Mouse (Mus musculus): ENCODE measurements around the gene Arpp19. TPM values are rescaled to one million over a fixed set of nuclear protein-coding genes. Genes with fewer than 3 reads are reported as not detected.

The Arpp19 gene
- polyA plus RNA-seq, 1 experiment from 2014 or later, result 197 TPM

- Histone ChIP-seq H3K27me3 (replicated peaks; ENCODE audit: control insufficient read depth, insufficient read depth, low read length) (no peaks in the 10 kb centered on the region), H3K4me2 (ENCODE audit: low read length) (no peak overlapping the region), H3K4me1 (ENCODE audit: control insufficient read depth, insufficient read depth, low read depth, low read length) (no peaks in the 10 kb centered on the region), H3K9me3 (ENCODE audit: control insufficient read depth, low read length) (no peaks in the 10 kb centered on the region), H3K36me3 (ENCODE audit: control insufficient read depth, insufficient read depth, low read length) (peaks cover 18% of the 10 kb centered on the region; the same call in 1 of the 2 replicates), H3K27ac (ENCODE audit: low read depth, low read length) (no peak overlapping the region), H3K4me3 (ENCODE audit: low read length) (no peak overlapping the region), H3K9ac (ENCODE audit: low read depth, low read length) (no peak overlapping the region)
- ATAC-seq, result no peak
- WGBS, result 72% methylated on average over 6 of the region's 6 CpGs
These were observed 11.7 kb upstream of the Arpp19 start for GRCm38 (mm10) chr9:75025689-75026088.

GRCm38 (mm10) chr9:75032408-75032807, 5.0 kb upstream of the Arpp19 start:
- Histone ChIP-seq H3K9ac (ENCODE audit: low read depth, low read length) (no peak overlapping the region), H3K27ac (ENCODE audit: low read depth, low read length) (no peak overlapping the region), H3K9me3 (ENCODE audit: control insufficient read depth, low read length) (no peaks in the 10 kb centered on the region), H3K4me2 (ENCODE audit: low read length) (no peak overlapping the region), H3K4me1 (ENCODE audit: control insufficient read depth, insufficient read depth, low read depth, low read length) (no peaks in the 10 kb centered on the region), H3K4me3 (ENCODE audit: low read length) (no peak overlapping the region), H3K27me3 (replicated peaks; ENCODE audit: control insufficient read depth, insufficient read depth, low read length) (no peaks in the 10 kb centered on the region), H3K36me3 (ENCODE audit: control insufficient read depth, insufficient read depth, low read length) (no peaks in the 10 kb centered on the region)
- 77% methylated on average over 1 of the region's 1 CpGs for WGBS
- no peak for ATAC-seq

- H3K36me3 ChIP-seq (ENCODE audit: control insufficient read depth, insufficient read depth, low read length), result no peaks in the 10 kb centered on the region
- no peaks in the 10 kb centered on the region for H3K4me1 ChIP-seq (ENCODE audit: control insufficient read depth, insufficient read depth, low read depth, low read length)
- no peak overlapping the region for H3K4me2 ChIP-seq (ENCODE audit: low read length)
- H3K9ac ChIP-seq (ENCODE audit: low read depth, low read length), result no peak overlapping the region
- no peaks in the 10 kb centered on the region for H3K9me3 ChIP-seq (ENCODE audit: control insufficient read depth, low read length)
- ATAC-seq, result no peak
- H3K4me3 ChIP-seq (ENCODE audit: low read length), result no peak overlapping the region
- no peaks in the 10 kb centered on the region for H3K27me3 ChIP-seq (replicated peaks; ENCODE audit: control insufficient read depth, insufficient read depth, low read length)
- WGBS, result 47% methylated on average over 7 of the region's 7 CpGs
- H3K27ac ChIP-seq (ENCODE audit: low read depth, low read length), result no peak overlapping the region
These were observed 4.3 kb upstream of the Arpp19 start for GRCm38 (mm10) chr9:75033141-75033540.

GRCm38 (mm10) chr9:75034691-75035090, 2.7 kb upstream of the Arpp19 start:
- Histone ChIP-seq H3K4me3 (ENCODE audit: low read length) (no peak overlapping the region), H3K9ac (ENCODE audit: low read depth, low read length) (no peak overlapping the region), H3K27me3 (replicated peaks; ENCODE audit: control insufficient read depth, insufficient read depth, low read length) (no peaks in the 10 kb centered on the region), H3K9me3 (ENCODE audit: control insufficient read depth, low read length) (no peaks in the 10 kb centered on the region), H3K36me3 (ENCODE audit: control insufficient read depth, insufficient read depth, low read length) (no peaks in the 10 kb centered on the region), H3K4me1 (ENCODE audit: control insufficient read depth, insufficient read depth, low read depth, low read length) (peaks cover 11% of the 10 kb centered on the region), H3K4me2 (ENCODE audit: low read length) (no peak overlapping the region), H3K27ac (ENCODE audit: low read depth, low read length) (no peak overlapping the region)
- ATAC-seq, result no peak
- WGBS, result 46% methylated on average over 1 of the region's 1 CpGs

- ATAC-seq, result no peak
- Histone ChIP-seq H3K9ac (ENCODE audit: low read depth, low read length) (no peak overlapping the region), H3K4me3 (ENCODE audit: low read length) (no peak overlapping the region), H3K9me3 (ENCODE audit: control insufficient read depth, low read length) (no peaks in the 10 kb centered on the region), H3K27me3 (replicated peaks; ENCODE audit: control insufficient read depth, insufficient read depth, low read length) (no peaks in the 10 kb centered on the region), H3K4me2 (ENCODE audit: low read length) (no peak overlapping the region), H3K27ac (ENCODE audit: low read depth, low read length) (no peak overlapping the region), H3K36me3 (ENCODE audit: control insufficient read depth, insufficient read depth, low read length) (no peaks in the 10 kb centered on the region), H3K4me1 (ENCODE audit: control insufficient read depth, insufficient read depth, low read depth, low read length) (peaks cover 11% of the 10 kb centered on the region)
- WGBS, result 86% methylated on average over 4 of the region's 4 CpGs
These were observed 1.5 kb upstream of the Arpp19 start for GRCm38 (mm10) chr9:75035944-75036343.

GRCm38 (mm10) chr9:75038357-75038688, 909 bp downstream of the Arpp19 start:
- no peak overlapping the region for H3K27ac ChIP-seq (ENCODE audit: low read depth, low read length)
- 2% methylated on average over 10 of the region's 10 CpGs for WGBS

GRCm38 (mm10) chr9:75040566-75040965, 3.2 kb downstream of the Arpp19 start:
- 88% methylated on average over 2 of the region's 2 CpGs for WGBS
- H3K9me3 ChIP-seq (ENCODE audit: control insufficient read depth, low read length), result no peaks in the 10 kb centered on the region
- H3K4me3 ChIP-seq (ENCODE audit: low read length), result no peak overlapping the region
- H3K27me3 ChIP-seq (replicated peaks; ENCODE audit: control insufficient read depth, insufficient read depth, low read length), result no peaks in the 10 kb centered on the region
- no peak overlapping the region for H3K9ac ChIP-seq (ENCODE audit: low read depth, low read length)
- H3K27ac ChIP-seq (ENCODE audit: low read depth, low read length), result no peak overlapping the region
- no peaks in the 10 kb centered on the region for H3K36me3 ChIP-seq (ENCODE audit: control insufficient read depth, insufficient read depth, low read length)
- ATAC-seq, result no peak
- H3K4me1 ChIP-seq (ENCODE audit: control insufficient read depth, insufficient read depth, low read depth, low read length), result peaks cover 11% of the 10 kb centered on the region
- no peak overlapping the region for H3K4me2 ChIP-seq (ENCODE audit: low read length)

More at GRCm38 (mm10) chr9:75038357-75038688, 909 bp downstream of the Arpp19 start:
- H3K9me3 ChIP-seq (ENCODE audit: control insufficient read depth, low read length), result no peaks in the 10 kb centered on the region
- no peaks in the 10 kb centered on the region for H3K27me3 ChIP-seq (replicated peaks; ENCODE audit: control insufficient read depth, insufficient read depth, low read length)
- H3K4me1 ChIP-seq (ENCODE audit: control insufficient read depth, insufficient read depth, low read depth, low read length), result peaks cover 11% of the 10 kb centered on the region
- H3K36me3 ChIP-seq (ENCODE audit: control insufficient read depth, insufficient read depth, low read length), result no peaks in the 10 kb centered on the region
- no peak for ATAC-seq
- H3K4me3 ChIP-seq (ENCODE audit: low read length), result peak overlapping the region; percentile 53
- H3K9ac ChIP-seq (ENCODE audit: low read depth, low read length), result peak overlapping the region; percentile 84
- H3K4me2 ChIP-seq (ENCODE audit: low read length), result peak overlapping the region; percentile 69

GRCm38 (mm10) chr9:75041840-75042525, 4.6 kb downstream of the Arpp19 start:
- 90% methylated on average over 2 of the region's 2 CpGs for WGBS
- no peak for ATAC-seq
- H3K36me3 ChIP-seq (ENCODE audit: control insufficient read depth, insufficient read depth, low read length), result peaks cover 3% of the 10 kb centered on the region; the same call in 1 of the 2 replicates
- peaks cover 11% of the 10 kb centered on the region for H3K4me1 ChIP-seq (ENCODE audit: control insufficient read depth, insufficient read depth, low read depth, low read length)
- H3K27me3 ChIP-seq (replicated peaks; ENCODE audit: control insufficient read depth, insufficient read depth, low read length), result no peaks in the 10 kb centered on the region
- no peak overlapping the region for H3K4me3 ChIP-seq (ENCODE audit: low read length)
- H3K4me2 ChIP-seq (ENCODE audit: low read length), result no peak overlapping the region
- no peak overlapping the region for H3K27ac ChIP-seq (ENCODE audit: low read depth, low read length)
- H3K9ac ChIP-seq (ENCODE audit: low read depth, low read length), result no peak overlapping the region
- H3K9me3 ChIP-seq (ENCODE audit: control insufficient read depth, low read length), result no peaks in the 10 kb centered on the region

GRCm38 (mm10) chr9:75043191-75043590, 5.8 kb downstream of the Arpp19 start:
- no peak for ATAC-seq
- no peak overlapping the region for H3K27ac ChIP-seq (ENCODE audit: low read depth, low read length)

More at GRCm38 (mm10) chr9:75043191-75043590, 5.8 kb downstream of the Arpp19 start:
- no peak overlapping the region for H3K9ac ChIP-seq (ENCODE audit: low read depth, low read length)
- H3K9me3 ChIP-seq (ENCODE audit: control insufficient read depth, low read length), result no peaks in the 10 kb centered on the region
- H3K4me2 ChIP-seq (ENCODE audit: low read length), result no peak overlapping the region
- no peaks in the 10 kb centered on the region for H3K27me3 ChIP-seq (replicated peaks; ENCODE audit: control insufficient read depth, insufficient read depth, low read length)
- H3K36me3 ChIP-seq (ENCODE audit: control insufficient read depth, insufficient read depth, low read length), result peaks cover 3% of the 10 kb centered on the region; the same call in 1 of the 2 replicates
- H3K4me1 ChIP-seq (ENCODE audit: control insufficient read depth, insufficient read depth, low read depth, low read length), result peaks cover 11% of the 10 kb centered on the region
- WGBS, result 92% methylated on average over 2 of the region's 2 CpGs
- no peak overlapping the region for H3K4me3 ChIP-seq (ENCODE audit: low read length)

All from hindbrain, embryonic 16.5 days (tissue).